Mouse (Mus musculus) inflammation-experienced regulatory T-cells, adult 6 months (primary cell): ENCODE measurements at regions not wholly inside any gene's neighbourhood (a gene's known extent, or its start where the extent isn't known, plus 50 kb on each side); places are given as distances from the start of the nearest gene placed in this dataset.

Experiments
- ATAC-seq: one replicate; pipeline ENCODE4 v1.8.0; 2017

- peak; percentile 46 for ATAC-seq
Observed at GRCm38 (mm10) chr11:22693376-22693775, 167.4 kb downstream of the B3gnt2 start.

- no peak for ATAC-seq
Observed at GRCm38 (mm10) chr11:22693984-22694383, 166.8 kb downstream of the B3gnt2 start.

- ATAC-seq: no peak
Observed at GRCm38 (mm10) chr11:22694829-22695228, 165.9 kb downstream of the B3gnt2 start.

- no peak for ATAC-seq
Observed at GRCm38 (mm10) chr11:22695237-22695636, 165.5 kb downstream of the B3gnt2 start.

- ATAC-seq: no peak
Observed at GRCm38 (mm10) chr11:22698057-22698941, 162.5 kb downstream of the B3gnt2 start.

- no peak for ATAC-seq
Observed at GRCm38 (mm10) chr11:22706082-22706481, 154.7 kb downstream of the B3gnt2 start.
